Mouse (Mus musculus): Measurements from ENCODE around the gene Rims4. TPM values are rescaled to one million over a fixed set of nuclear protein-coding genes. Genes with fewer than 3 reads are reported as not detected.

The Rims4 gene
- total RNA-seq, 2 experiments from 2014 or later: 1.2 to 3.2 TPM

GRCm38 (mm10) chr2:163928464-163929200 lies 10.1 kb upstream of the Rims4 start:
- Histone ChIP-seq H3K27ac (no peak overlapping the region), H3K4me3 (no peak overlapping the region)
- DNase-seq: no peak
- no peak for TF ChIP-seq CTCF (IDR thresholded peaks at IDR 0.05)
- intact Hi-C loops (cut with DNase I): no loop called here

- Histone ChIP-seq H3K4me3 (no peak overlapping the region), H3K27ac (no peak overlapping the region)
- no peak for DNase-seq
- no peak for TF ChIP-seq CTCF (IDR thresholded peaks at IDR 0.05)
- intact Hi-C loops (cut with DNase I): no loop called here
Measured at GRCm38 (mm10) chr2:163925044-163925443, 6.6 kb upstream of the Rims4 start.

DNA sequence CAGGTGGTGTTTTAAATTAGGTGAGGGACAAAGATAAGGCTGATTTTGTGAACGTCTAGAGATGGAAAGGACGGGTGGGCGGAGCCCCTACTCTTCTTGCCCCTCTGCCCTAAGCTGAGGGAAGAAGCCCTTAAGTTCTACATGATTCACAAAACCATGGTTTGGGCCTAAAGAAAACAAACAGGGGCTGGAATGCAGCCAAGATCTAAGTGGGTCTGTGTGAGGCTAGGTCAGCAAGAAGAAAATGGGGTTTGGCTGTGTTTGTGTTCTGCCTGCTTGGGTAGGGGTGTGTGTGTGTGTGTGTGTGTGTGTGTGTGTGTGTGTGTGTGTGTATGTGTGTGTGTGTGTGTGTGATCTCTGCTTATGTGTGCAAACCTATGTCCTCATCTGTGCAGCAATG lies 6.0 kb upstream of the Rims4 start:
- intact Hi-C loops (cut with DNase I): no loop called here
- H3K27ac ChIP-seq: no peak overlapping the region
- no peak for DNase-seq
- TF ChIP-seq CTCF (IDR thresholded peaks at IDR 0.05): no peak
- no peak overlapping the region for H3K4me3 ChIP-seq

- Histone ChIP-seq H3K27ac (no peak overlapping the region), H3K4me3 (no peak overlapping the region)
- peak; percentile 52 for TF ChIP-seq CTCF (IDR thresholded peaks at IDR 0.05)
- no peak for DNase-seq
- intact Hi-C loops (cut with DNase I): loop anchor here (2.0 kb wide), 1 partner anchor 64 kb away; no protein-coding TSS in a partner anchor
Measured at GRCm38 (mm10) chr2:163923113-163923512, 4.6 kb upstream of the Rims4 start.

- TF ChIP-seq CTCF (IDR thresholded peaks at IDR 0.05): no peak
- Histone ChIP-seq H3K27ac (peak overlapping the region; percentile 51; the same call in 1 of the 2 replicates), H3K4me3 (no peak overlapping the region; the same call in 1 of the 2 replicates)
- DNase-seq: no peak
- intact Hi-C loops (cut with DNase I): no loop called here
Measured at GRCm38 (mm10) chr2:163919581-163919980, 1.1 kb upstream of the Rims4 start.

DNA sequence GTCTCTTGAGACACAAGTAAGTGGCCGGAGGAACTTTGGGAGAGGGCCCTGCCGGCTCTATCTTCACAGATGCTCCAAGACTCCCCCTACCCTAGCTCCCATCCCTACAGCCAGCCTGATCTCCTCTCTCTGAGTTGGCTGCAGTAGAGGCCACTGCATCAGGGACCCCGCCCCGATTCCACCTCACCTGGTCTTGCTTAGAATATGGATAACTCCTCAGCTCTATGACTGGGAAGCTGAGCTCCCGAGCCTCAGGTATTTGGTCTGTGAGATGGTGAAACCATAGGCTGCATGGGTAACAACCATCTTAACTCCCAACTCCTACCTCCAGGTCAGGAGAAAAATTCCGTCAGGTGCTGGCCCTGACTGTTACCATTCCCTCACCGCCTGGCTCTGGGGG lies 1.8 kb downstream of the Rims4 start:
- no peak for DNase-seq
- no peak overlapping the region for H3K4me3 ChIP-seq
- intact Hi-C loops (cut with DNase I): no loop called here
- no peak overlapping the region for H3K27ac ChIP-seq
- TF ChIP-seq CTCF (IDR thresholded peaks at IDR 0.05): no peak

DNA sequence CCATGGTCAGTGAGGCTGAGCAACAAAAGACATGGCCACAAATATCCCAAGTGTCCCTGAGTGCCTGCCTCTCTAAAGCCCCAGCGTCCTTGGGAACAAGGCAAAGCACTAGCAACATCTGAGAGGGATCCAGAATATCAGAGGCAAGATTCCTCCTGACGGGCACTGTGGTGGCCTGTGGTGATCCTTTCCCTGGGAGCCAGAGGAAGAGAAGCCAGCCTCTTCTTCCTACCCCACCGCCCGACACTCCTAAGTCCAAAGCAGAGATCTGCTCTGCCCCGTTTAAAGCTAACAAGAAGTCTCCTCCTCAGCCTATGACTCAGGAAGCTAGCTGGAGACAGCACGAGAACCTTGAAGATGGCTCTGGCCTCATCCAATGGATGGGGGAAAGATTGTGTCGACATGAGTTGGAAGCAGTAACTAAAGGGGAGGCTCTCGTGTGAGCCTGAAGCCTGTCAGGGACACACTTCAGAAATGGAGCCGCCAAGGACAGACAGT lies 3.1 kb downstream of the Rims4 start:
- TF ChIP-seq CTCF (IDR thresholded peaks at IDR 0.05): no peak

DNA sequence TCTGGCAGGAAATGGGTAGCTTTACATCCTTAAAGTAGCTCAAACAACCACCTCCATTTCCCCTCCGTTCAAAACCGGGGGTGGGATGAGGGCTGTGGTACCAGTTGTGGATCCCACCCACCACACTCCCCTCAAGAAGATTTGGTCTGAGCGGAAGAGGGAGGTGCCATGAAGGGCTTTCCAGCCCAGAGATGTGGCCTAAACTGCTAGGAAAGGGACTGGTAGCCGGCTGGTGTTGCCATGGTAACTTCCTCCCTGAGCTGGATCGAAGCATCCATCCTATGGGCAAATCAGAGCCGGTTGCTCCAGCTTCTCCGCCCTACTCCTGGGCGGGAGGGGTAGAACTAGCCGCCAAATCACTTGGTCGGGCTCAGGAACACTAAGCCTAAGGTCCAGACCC lies 4.4 kb downstream of the Rims4 start:
- no peak for DNase-seq
- H3K27ac ChIP-seq: no peak overlapping the region
- intact Hi-C loops (cut with DNase I): no loop called here
- no peak overlapping the region for H3K4me3 ChIP-seq
- no peak for TF ChIP-seq CTCF (IDR thresholded peaks at IDR 0.05)

More for the DNA sequence above, 3.1 kb downstream of the Rims4 start:
- Histone ChIP-seq H3K27ac (no peak overlapping the region), H3K4me3 (no peak overlapping the region)
- no peak for DNase-seq
- intact Hi-C loops (cut with DNase I): no loop called here

DNA sequence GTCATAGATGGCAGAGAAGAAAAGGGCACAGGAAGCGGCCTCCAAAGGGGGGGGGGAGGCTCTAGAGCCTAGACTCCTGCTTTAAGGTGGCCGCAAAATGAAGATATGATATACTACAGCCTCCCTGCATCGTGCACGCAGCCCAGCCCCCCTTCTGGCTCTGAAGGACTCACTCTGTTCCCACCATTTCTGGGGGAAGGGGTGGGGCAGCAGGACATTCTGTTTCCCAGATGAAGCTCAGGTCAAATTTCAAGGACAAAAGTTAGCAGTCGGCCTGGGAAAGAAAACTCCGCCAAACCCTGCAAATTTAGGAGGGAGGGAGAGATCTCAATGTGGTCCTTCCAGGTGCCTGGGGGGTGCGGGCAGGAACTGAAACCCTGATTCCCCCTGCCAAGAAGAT lies 4.8 kb downstream of the Rims4 start:
- Histone ChIP-seq H3K4me3 (no peak overlapping the region), H3K27ac (no peak overlapping the region)
- no peak for DNase-seq
- intact Hi-C loops (cut with DNase I): no loop called here
- no peak for TF ChIP-seq CTCF (IDR thresholded peaks at IDR 0.05)

DNA sequence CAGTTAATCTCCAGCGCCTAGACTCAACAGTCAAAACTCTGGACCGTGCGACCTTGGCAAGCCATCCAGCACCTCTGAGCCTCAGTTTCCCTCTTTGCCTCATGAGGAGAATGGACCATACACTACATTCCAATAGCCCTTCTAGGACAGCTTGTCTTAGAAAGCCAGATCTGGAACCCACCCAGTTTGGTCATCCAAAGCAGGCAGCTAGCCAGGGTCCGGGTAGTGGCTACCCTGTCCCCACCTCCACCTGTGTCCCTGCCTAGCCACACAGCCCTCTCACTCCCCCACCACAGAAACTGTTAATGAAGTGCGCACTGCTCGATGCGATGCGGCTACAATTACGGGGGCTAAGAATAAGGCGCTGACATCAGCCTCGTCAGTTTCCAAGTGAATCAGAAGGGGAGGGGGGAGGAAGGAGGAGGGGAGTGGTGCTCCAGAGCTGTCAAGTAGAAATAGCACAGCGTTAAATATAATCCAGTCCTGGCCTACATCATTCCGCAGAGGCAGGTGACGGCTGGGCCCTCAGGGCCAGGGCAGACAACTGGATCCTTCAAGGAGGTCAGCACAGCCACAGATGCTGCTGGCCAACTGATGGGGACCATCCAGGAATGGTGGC lies 6.5 kb downstream of the Rims4 start:
- no peak overlapping the region for H3K4me3 ChIP-seq
- H3K27ac ChIP-seq: peak overlapping the region; percentile 53; the same call in 1 of the 2 replicates
- TF ChIP-seq CTCF (IDR thresholded peaks at IDR 0.05): no peak
- peak; percentile 73 for DNase-seq
- intact Hi-C loops (cut with DNase I): no loop called here

- Histone ChIP-seq H3K27ac (no peak overlapping the region), H3K4me3 (no peak overlapping the region)
- no peak for DNase-seq
- TF ChIP-seq CTCF (IDR thresholded peaks at IDR 0.05): no peak
- intact Hi-C loops (cut with DNase I): no loop called here
Measured at GRCm38 (mm10) chr2:163909604-163910003, 8.9 kb downstream of the Rims4 start.

- TF ChIP-seq CTCF (IDR thresholded peaks at IDR 0.05): no peak
- intact Hi-C loops (cut with DNase I): no loop called here
- no peak overlapping the region for H3K4me3 ChIP-seq
- DNase-seq: no peak
- H3K27ac ChIP-seq: no peak overlapping the region
Measured at GRCm38 (mm10) chr2:163907131-163907530, 11.4 kb downstream of the Rims4 start.

GRCm38 (mm10) chr2:163904323-163904722 lies 14.2 kb downstream of the Rims4 start:
- Histone ChIP-seq H3K27ac (no peak overlapping the region), H3K4me3 (no peak overlapping the region)
- no peak for TF ChIP-seq CTCF (IDR thresholded peaks at IDR 0.05)
- DNase-seq: no peak
- intact Hi-C loops (cut with DNase I): loop anchor here (5.0 kb wide), 1 partner anchor 33 kb away; no protein-coding TSS in a partner anchor
